Mouse (Mus musculus): Measurements from ENCODE around the gene Tmem104.

DNA sequence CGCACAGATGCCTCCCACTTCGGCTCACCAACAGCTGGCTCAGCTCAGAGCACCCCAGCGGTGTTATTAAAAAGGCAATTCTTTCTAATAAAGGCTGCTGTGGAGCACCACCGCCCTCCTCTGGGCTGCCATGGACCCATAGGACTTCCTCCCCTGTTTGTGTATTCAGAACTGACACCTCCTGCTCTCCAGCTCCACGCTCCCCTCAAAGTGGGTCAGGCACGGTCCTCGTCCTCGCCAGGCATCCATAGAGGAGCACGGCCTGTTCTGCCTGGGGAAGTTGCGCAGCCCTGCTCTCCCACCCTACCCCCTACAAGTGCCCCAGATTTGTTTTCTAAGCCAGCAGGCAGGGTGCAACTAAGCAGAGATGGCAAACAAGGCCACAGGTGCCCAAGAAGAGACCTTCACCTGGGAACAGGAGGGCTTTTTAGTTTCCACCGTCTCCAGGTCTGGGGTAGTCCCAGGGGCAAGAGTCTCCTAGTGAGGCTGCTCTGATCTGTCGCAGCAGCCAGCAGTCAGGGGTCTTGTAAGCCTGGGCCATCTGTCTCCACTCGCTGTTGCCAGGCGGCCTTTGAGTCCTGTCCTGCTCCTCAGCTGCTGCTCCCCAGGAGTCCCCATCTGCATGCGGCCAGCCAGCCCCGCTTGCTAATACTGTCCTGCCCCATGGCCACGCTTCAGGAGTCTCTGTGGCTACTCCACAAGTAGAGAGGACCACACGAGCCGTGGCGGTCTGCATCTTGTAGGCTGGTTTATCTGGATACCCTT is 46.4 kb downstream of the Tmem104 start:
- TF ChIP-seq TAL1 (IDR thresholded peaks at IDR 0.05; ENCODE audit: low read length): no peak
- no peak for TF ChIP-seq GATA1 (IDR thresholded peaks at IDR 0.05; ENCODE audit: low read length)

All from erythroblast, embryonic 14.5 days (primary cell).